27 mouse cellular contexts compared by ENCODE assay signal in genomic region chr17:83097998-83098397, GRCm38 (mm10).
DNase-seq lines count a peak whose midpoint lies in the region; ATAC-seq and TF ChIP-seq lines count a peak whose summit lies in the region.
"Had no signal": no experiment of that assay in that cellular context is flagged by ENCODE, and none has a peak within 500 bp of the region (broad histone marks: within the 10 kb centered on the region; RNA-seq: fewer than 3 reads in every experiment).

No protein-coding gene starts in this region.

- no peaks in the 10 kb centered on the region for H3K36me3 ChIP-seq in forebrain, embryonic 15.5 days
- H3K36me3 ChIP-seq in forebrain, embryonic 12.5 days (replicated peaks), result no peaks in the 10 kb centered on the region
- H3K36me3 ChIP-seq in hindbrain, embryonic 15.5 days, result no peaks in the 10 kb centered on the region
- H3K36me3 ChIP-seq in hindbrain, embryonic 11.5 days (ENCODE audit: control insufficient read depth, insufficient read depth, low read length), result no peaks in the 10 kb centered on the region
- H3K36me3 ChIP-seq in limb, embryonic 10.5 days, result no peaks in the 10 kb centered on the region
- H3K36me3 ChIP-seq: heart, embryonic 10.5 days; heart, embryonic 15.5 days; liver, embryonic 15.5 days; lung, embryonic 15.5 days; neural tube, embryonic 12.5 days; stomach, embryonic 15.5 days had no signal

- H3K4me3 ChIP-seq in forebrain, embryonic 15.5 days, result no peak overlapping the region
- H3K4me3 ChIP-seq in forebrain, embryonic 12.5 days (replicated peaks), result no peak overlapping the region
- 0 out of 2 replicates have a peak overlapping the region, but pooled peaks have one; percentile 7 for H3K4me3 ChIP-seq in hindbrain, embryonic 15.5 days
- H3K4me3 ChIP-seq in hindbrain, embryonic 11.5 days (ENCODE audit: low read depth, low read length), result no peak overlapping the region
- no peak overlapping the region for H3K4me3 ChIP-seq in limb, embryonic 10.5 days
- H3K4me3 ChIP-seq: heart, embryonic 10.5 days; heart, embryonic 15.5 days; liver, embryonic 15.5 days; lung, embryonic 15.5 days; neural tube, embryonic 12.5 days; stomach, embryonic 15.5 days had no signal

- no peak for DNase-seq in hindbrain, embryonic 11.5 days (ENCODE audit: low spot score)
- DNase-seq in brain, embryonic 14.5 days (ENCODE audit: low read depth), result peak; percentile 55
- DNase-seq in limb, embryonic 10.5 days (ENCODE audit: low spot score), result no peak
- DNase-seq in testis, postnatal 10 days (ENCODE audit: low spot score), result no peak
- DNase-seq in cerebellum, postnatal 36 days, result no peak
- DNase-seq: adrenal gland, postnatal 14 days; cerebellum, adult 11-12 months; cerebellum, adult 9-11 months; gastrocnemius, postnatal 10 days; kidney, adult 9 months; kidney, postnatal 10 days; layer of hippocampus, adult 9-11 months; right cerebral cortex, postnatal 25 days; thymus, adult 18-20 months; thymus, postnatal 25 days had no signal

- no peak overlapping the region for H3K9ac ChIP-seq in forebrain, embryonic 15.5 days (replicated peaks)
- H3K9ac ChIP-seq in forebrain, embryonic 12.5 days, result no peak overlapping the region
- H3K9ac ChIP-seq in hindbrain, embryonic 15.5 days, result no peak overlapping the region
- no peak overlapping the region for H3K9ac ChIP-seq in hindbrain, embryonic 11.5 days (ENCODE audit: low read depth, low read length)
- H3K9ac ChIP-seq: heart, embryonic 15.5 days; liver, embryonic 15.5 days; lung, embryonic 15.5 days; neural tube, embryonic 12.5 days; stomach, embryonic 15.5 days had no signal

- 0 out of 2 replicates have a peak, but pooled peaks have one; percentile 21 for ATAC-seq in forebrain, embryonic 15.5 days (replicated peaks)
- ATAC-seq in forebrain, embryonic 12.5 days (ENCODE audit: low FRiP score), result no peak
- ATAC-seq in hindbrain, embryonic 15.5 days (ENCODE audit: low FRiP score, low read depth), result peak; percentile 55; the same call in 1 of the 2 replicates
- no peak for ATAC-seq in hindbrain, embryonic 11.5 days (ENCODE audit: low FRiP score)
- ATAC-seq: CD4-positive, CD25-positive, alpha-beta regulatory T cell, adult 4 months; intestine, postnatal 0 days had no signal

- no peaks in the 10 kb centered on the region for H3K27me3 ChIP-seq in forebrain, embryonic 15.5 days
- peaks cover 15% of the 10 kb centered on the region; the same call in 1 of the 2 replicates for H3K27me3 ChIP-seq in forebrain, embryonic 12.5 days
- H3K27me3 ChIP-seq in hindbrain, embryonic 15.5 days, result no peaks in the 10 kb centered on the region
- no peaks in the 10 kb centered on the region for H3K27me3 ChIP-seq in hindbrain, embryonic 11.5 days (ENCODE audit: control insufficient read depth, insufficient read depth, low read length)
- H3K27me3 ChIP-seq in limb, embryonic 10.5 days (ENCODE audit: low read depth, poor library complexity, severe bottlenecking), result peaks cover 86% of the 10 kb centered on the region
- H3K27me3 ChIP-seq: heart, embryonic 15.5 days; liver, embryonic 15.5 days; lung, embryonic 15.5 days; stomach, embryonic 15.5 days had no signal

- WGBS in forebrain, embryonic 15.5 days, result 83% methylated on average over 16 of the region's 16 CpGs
- WGBS in forebrain, embryonic 12.5 days, result 83% methylated on average over 16 of the region's 16 CpGs
- 57% methylated on average over 16 of the region's 16 CpGs for WGBS in hindbrain, embryonic 15.5 days
- WGBS in hindbrain, embryonic 11.5 days, result 84% methylated on average over 16 of the region's 16 CpGs
- 78% methylated on average over 16 of the region's 16 CpGs for WGBS in limb, embryonic 10.5 days

- TF ChIP-seq POLR2A in brain, embryonic 14.5 days (IDR thresholded peaks at IDR 0.05; ENCODE audit: borderline replicate concordance, extremely low read depth, insufficient read depth, insufficient read length, poor library complexity, severe bottlenecking), result no peak

- no peak overlapping the region; the same call in 1 of the 2 replicates for H3K27ac ChIP-seq in forebrain, embryonic 15.5 days (replicated peaks)
- no peak overlapping the region for H3K27ac ChIP-seq in forebrain, embryonic 12.5 days
- peak overlapping the region; percentile 50 for H3K27ac ChIP-seq in hindbrain, embryonic 15.5 days (replicated peaks)
- H3K27ac ChIP-seq in hindbrain, embryonic 11.5 days (ENCODE audit: low read depth, low read length), result no peak overlapping the region
- peak overlapping the region; percentile 27; the same call in 1 of the 2 replicates for H3K27ac ChIP-seq in limb, embryonic 10.5 days
- H3K27ac ChIP-seq: heart, embryonic 10.5 days; heart, embryonic 15.5 days; liver, embryonic 15.5 days; lung, embryonic 15.5 days; neural tube, embryonic 12.5 days; stomach, embryonic 15.5 days had no signal

- peaks cover 7% of the 10 kb centered on the region for H3K4me1 ChIP-seq in forebrain, embryonic 15.5 days
- no peaks in the 10 kb centered on the region for H3K4me1 ChIP-seq in forebrain, embryonic 12.5 days
- no peaks in the 10 kb centered on the region for H3K4me1 ChIP-seq in hindbrain, embryonic 15.5 days (replicated peaks)
- H3K4me1 ChIP-seq in hindbrain, embryonic 11.5 days (replicated peaks; ENCODE audit: control insufficient read depth, insufficient read depth, low read length), result no peaks in the 10 kb centered on the region
- H3K4me1 ChIP-seq in limb, embryonic 10.5 days, result peaks cover 73% of the 10 kb centered on the region
- H3K4me1 ChIP-seq: liver, embryonic 15.5 days had no signal

- no peak for TF ChIP-seq CTCF in brain, embryonic 14.5 days (IDR thresholded peaks at IDR 0.05; ENCODE audit: borderline replicate concordance, extremely low read depth, insufficient read depth, insufficient read length)

- H3K9me3 ChIP-seq in forebrain, embryonic 15.5 days, result no peaks in the 10 kb centered on the region
- H3K9me3 ChIP-seq in forebrain, embryonic 12.5 days, result no peaks in the 10 kb centered on the region
- no peaks in the 10 kb centered on the region for H3K9me3 ChIP-seq in hindbrain, embryonic 15.5 days
- no peaks in the 10 kb centered on the region for H3K9me3 ChIP-seq in hindbrain, embryonic 11.5 days (ENCODE audit: control insufficient read depth, low read length)
- no peaks in the 10 kb centered on the region for H3K9me3 ChIP-seq in limb, embryonic 10.5 days (replicated peaks)
- H3K9me3 ChIP-seq: heart, embryonic 10.5 days; heart, embryonic 15.5 days; liver, embryonic 15.5 days; lung, embryonic 15.5 days; neural tube, embryonic 12.5 days; stomach, embryonic 15.5 days had no signal

- H3K4me2 ChIP-seq in forebrain, embryonic 15.5 days (replicated peaks), result no peak overlapping the region
- H3K4me2 ChIP-seq in forebrain, embryonic 12.5 days, result no peak overlapping the region
- H3K4me2 ChIP-seq in hindbrain, embryonic 15.5 days, result peak overlapping the region; percentile 27
- H3K4me2 ChIP-seq in hindbrain, embryonic 11.5 days (replicated peaks; ENCODE audit: low read depth, low read length), result no peak overlapping the region
- H3K4me2 ChIP-seq: heart, embryonic 15.5 days; liver, embryonic 15.5 days; lung, embryonic 15.5 days; midbrain, embryonic 11.5 days; neural tube, embryonic 12.5 days; stomach, embryonic 15.5 days had no signal

Comparison
In these comparisons a context has a peak if more than half of its experiments do, and no peak if none do; other contexts are left out.
1. ATAC-seq: peak in forebrain, embryonic 15.5 days (single experiment) and hindbrain, embryonic 15.5 days (single experiment); none in forebrain, embryonic 12.5 days (single experiment) and hindbrain, embryonic 11.5 days (single experiment).
2. H3K27ac ChIP-seq: peak in hindbrain, embryonic 15.5 days (single experiment) and limb, embryonic 10.5 days (single experiment); none in forebrain, embryonic 15.5 days (single experiment), forebrain, embryonic 12.5 days (single experiment) and hindbrain, embryonic 11.5 days (single experiment).